Mouse (Mus musculus) testis, adult 2 months (tissue): ENCODE data around the gene Kcnd3. TPM values are rescaled to one million over a fixed set of nuclear protein-coding genes. Genes with fewer than 3 reads are reported as not detected.
A peak's percentile ranks its signal among the peaks of the same experiment; 100 is the strongest.

ENCODE experiments used
- H3K27ac ChIP-seq: fragments of 200-500 bp; 2 replicates; pipeline ENCODE4 v1.5.1; 2012; ENCODE audit warnings: low read depth, low read length; ENCODE audit not compliant: control insufficient read depth, insufficient read depth
- H3K27me3 ChIP-seq: fragments of 200-500 bp; 2 replicates; pipeline ENCODE4 v1.6.1; 2012; ENCODE audit warnings: mild to moderate bottlenecking, low read length, moderate library complexity; ENCODE audit not compliant: control insufficient read depth, insufficient read depth
- H3K36me3 ChIP-seq: fragments of 200-500 bp; 2 replicates; pipeline ENCODE4 v1.6.1; 2012; ENCODE audit warnings: mild to moderate bottlenecking, low read length; ENCODE audit not compliant: control insufficient read depth, insufficient read depth
- H3K4me1 ChIP-seq: fragments of 200-500 bp; 2 replicates; pipeline ENCODE4 v1.6.1; 2012; ENCODE audit warnings: low read length; ENCODE audit not compliant: control insufficient read depth, insufficient read depth
- H3K4me3 ChIP-seq: fragments of 200-500 bp; 2 replicates; pipeline ENCODE4 v1.5.1; 2012; ENCODE audit warnings: low read depth, mild to moderate bottlenecking, low read length, moderate library complexity, mixed read lengths; ENCODE audit not compliant: control insufficient read depth
- CTCF ChIP-seq: fragments of 200-500 bp; IDR thresholded peaks from 2 replicates; pipeline ENCODE4 v1.5.1; 2012; ENCODE audit warnings: low read depth, mild to moderate bottlenecking, inconsistent platforms, low read length, moderate library complexity; ENCODE audit not compliant: control insufficient read depth, insufficient read depth, insufficient replicate concordance
- POLR2A ChIP-seq: fragments of 200-500 bp; IDR thresholded peaks from 2 replicates; pipeline ENCODE4 v1.6.1; 2012; ENCODE audit warnings: low read depth, mild to moderate bottlenecking, inconsistent platforms, low read length, moderate library complexity; ENCODE audit not compliant: control insufficient read depth
- polyA plus RNA-seq: library from polyadenylated mRNA; depleted of rRNA; stranded (reverse); fragments of >200 nt; gene quantifications from 2 replicates; pipeline ENCODE4 v1.2.3, GENCODE M21; 2012

Gene Kcnd3
- polyA plus RNA-seq, 1 experiment: 4.6 TPM

DNA sequence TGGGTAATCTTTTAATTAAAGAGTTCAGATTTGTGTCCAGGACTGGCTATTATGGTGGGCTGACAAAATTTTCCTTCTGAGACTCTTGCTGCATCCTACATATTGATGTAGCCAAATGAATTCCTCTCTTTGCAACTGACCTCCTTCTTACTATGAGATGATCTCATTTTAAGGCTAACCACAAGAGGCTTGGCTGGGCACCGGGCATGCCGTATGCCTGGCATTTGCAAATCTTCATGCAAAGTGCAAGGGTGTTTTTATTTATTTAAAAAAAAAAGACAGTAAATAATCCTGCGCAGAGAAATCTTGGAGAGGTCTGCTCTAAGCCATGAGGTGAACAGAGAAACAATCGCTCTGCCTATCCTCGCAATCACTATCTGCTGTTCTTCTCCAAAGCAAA, 41.3 kb upstream of the Kcnd3 start:
- Histone ChIP-seq H3K4me1 (no peaks in the 10 kb centered on the region; the same call in 1 of the 2 replicates), H3K27ac (no peak overlapping the region), H3K36me3 (no peaks in the 10 kb centered on the region), H3K27me3 (no peaks in the 10 kb centered on the region), H3K4me3 (no peak overlapping the region)
- TF ChIP-seq CTCF (no peak), POLR2A (no peak)

GRCm38 (mm10) chr3:105411776-105412175, 40.4 kb upstream of the Kcnd3 start:
- H3K4me1 ChIP-seq: no peaks in the 10 kb centered on the region
- H3K27me3 ChIP-seq: no peaks in the 10 kb centered on the region
- H3K4me3 ChIP-seq: no peak overlapping the region
- no peaks in the 10 kb centered on the region for H3K36me3 ChIP-seq
- TF ChIP-seq CTCF (no peak), POLR2A (no peak)
- H3K27ac ChIP-seq: peak overlapping the region; percentile 64; the same call in 1 of the 2 replicates

- Histone ChIP-seq H3K27ac (no peak overlapping the region; the same call in 1 of the 2 replicates), H3K27me3 (no peaks in the 10 kb centered on the region), H3K4me1 (no peaks in the 10 kb centered on the region), H3K4me3 (no peak overlapping the region), H3K36me3 (no peaks in the 10 kb centered on the region)
- TF ChIP-seq CTCF (no peak), POLR2A (no peak)
Measured at GRCm38 (mm10) chr3:105412229-105412628, 39.9 kb upstream of the Kcnd3 start.

DNA sequence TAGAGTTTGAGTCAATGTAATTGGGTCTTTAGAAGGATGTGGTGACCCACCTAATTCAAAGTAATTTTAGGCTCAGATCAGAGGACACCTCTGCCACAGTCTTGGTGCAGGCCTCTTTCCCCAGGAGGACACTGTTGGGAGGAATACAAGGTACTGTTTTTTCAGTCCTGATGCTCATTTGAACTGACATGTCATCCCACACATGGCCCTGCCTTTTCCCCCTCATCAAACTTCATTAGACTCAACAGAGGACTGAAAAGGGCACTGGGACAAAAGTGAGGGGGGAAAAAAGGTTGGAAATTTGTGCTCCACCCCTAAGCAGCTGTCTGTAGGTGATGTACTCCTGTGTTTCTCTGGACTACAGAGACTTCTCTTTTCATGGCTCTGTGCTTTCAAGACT, 39.4 kb upstream of the Kcnd3 start:
- no peaks in the 10 kb centered on the region for H3K36me3 ChIP-seq
- TF ChIP-seq CTCF (no peak), POLR2A (no peak)
- no peaks in the 10 kb centered on the region for H3K27me3 ChIP-seq
- no peaks in the 10 kb centered on the region for H3K4me1 ChIP-seq
- H3K4me3 ChIP-seq: no peak overlapping the region
- no peak overlapping the region for H3K27ac ChIP-seq

GRCm38 (mm10) chr3:105418441-105418840, 33.7 kb upstream of the Kcnd3 start:
- TF ChIP-seq POLR2A (no peak), CTCF (no peak)
- Histone ChIP-seq H3K4me1 (no peaks in the 10 kb centered on the region), H3K4me3 (no peak overlapping the region), H3K36me3 (no peaks in the 10 kb centered on the region), H3K27ac (no peak overlapping the region), H3K27me3 (no peaks in the 10 kb centered on the region)

GRCm38 (mm10) chr3:105422391-105422790, 29.7 kb upstream of the Kcnd3 start:
- H3K27me3 ChIP-seq: no peaks in the 10 kb centered on the region
- no peaks in the 10 kb centered on the region for H3K36me3 ChIP-seq
- H3K4me3 ChIP-seq: no peak overlapping the region
- H3K27ac ChIP-seq: no peak overlapping the region
- TF ChIP-seq POLR2A (no peak), CTCF (no peak)
- H3K4me1 ChIP-seq: no peaks in the 10 kb centered on the region

DNA sequence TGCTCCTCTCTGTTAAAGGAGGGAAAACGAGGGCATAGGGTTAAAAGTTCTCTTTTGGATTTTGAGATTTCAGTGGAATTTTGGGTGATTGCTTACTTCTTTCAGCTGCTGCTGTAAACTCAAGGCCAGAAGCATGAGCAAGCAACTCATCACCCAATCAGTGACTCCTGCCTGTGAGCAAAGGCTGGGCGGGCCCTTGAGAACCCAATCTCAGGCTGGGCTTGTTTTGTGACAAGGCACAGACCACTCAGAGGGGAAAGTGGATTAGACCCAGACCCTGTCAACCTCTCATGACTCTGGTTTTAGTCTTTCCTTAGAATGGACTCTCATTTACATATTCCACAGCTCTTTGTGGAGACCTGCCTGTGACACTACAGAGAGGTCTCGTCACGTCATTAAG, 28.7 kb upstream of the Kcnd3 start:
- Histone ChIP-seq H3K27ac (no peak overlapping the region), H3K4me1 (no peaks in the 10 kb centered on the region), H3K27me3 (no peaks in the 10 kb centered on the region), H3K36me3 (no peaks in the 10 kb centered on the region), H3K4me3 (no peak overlapping the region)
- no peak for TF ChIP-seq POLR2A
- TF ChIP-seq CTCF: no peak

DNA sequence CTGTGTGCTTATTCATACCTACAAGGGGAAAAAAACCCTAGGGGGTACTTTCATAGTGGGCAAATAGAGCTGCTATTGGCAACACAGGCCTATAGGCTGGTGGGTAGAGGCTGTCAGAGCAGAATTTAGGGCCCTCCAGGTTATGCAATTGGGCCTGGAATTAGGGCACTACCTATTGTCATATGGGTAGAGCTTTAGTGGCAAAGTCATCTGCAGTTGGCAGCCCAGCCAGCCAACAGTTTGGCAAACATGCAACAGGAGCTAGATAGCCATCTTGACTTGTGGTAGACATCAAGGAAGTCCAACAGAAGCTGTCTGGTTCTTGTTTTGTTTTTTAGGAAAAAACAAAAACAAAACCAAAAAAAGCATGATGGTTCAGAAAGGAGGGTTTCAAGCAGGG, 23.5 kb upstream of the Kcnd3 start:
- Histone ChIP-seq H3K27ac (no peak overlapping the region), H3K4me1 (no peaks in the 10 kb centered on the region), H3K27me3 (no peaks in the 10 kb centered on the region), H3K4me3 (no peak overlapping the region), H3K36me3 (no peaks in the 10 kb centered on the region)
- TF ChIP-seq CTCF (no peak), POLR2A (no peak)
